ENCODE assay signal across 13 mouse cellular contexts in genomic region chr1:165864864-165865795, GRCm38 (mm10).
A peak's percentile ranks its signal among the peaks of the same experiment; 100 is the strongest.
DNase-seq lines count a peak whose midpoint lies in the region; ATAC-seq and TF ChIP-seq lines count a peak whose summit lies in the region.
"Had no signal": no experiment of that assay in that cellular context is flagged by ENCODE, and none has a peak within 500 bp of the region (broad histone marks: within the 10 kb centered on the region; RNA-seq: fewer than 3 reads in every experiment).

No protein-coding gene starts in this region.

- H3K36me3 ChIP-seq in hindbrain, embryonic 10.5 days, result peaks cover 24% of the 10 kb centered on the region
- peaks cover 9% of the 10 kb centered on the region; the same call in 1 of the 2 replicates for H3K36me3 ChIP-seq in hindbrain, postnatal 0 days (ENCODE audit: insufficient read depth, low read length)
- no peaks in the 10 kb centered on the region for H3K36me3 ChIP-seq in stomach, embryonic 15.5 days
- no peaks in the 10 kb centered on the region for H3K36me3 ChIP-seq in stomach, postnatal 0 days (ENCODE audit: control insufficient read depth, insufficient read depth, low read length)
- peaks cover 14% of the 10 kb centered on the region for H3K36me3 ChIP-seq in hindbrain, embryonic 14.5 days (replicated peaks; ENCODE audit: control insufficient read depth, insufficient read depth)
- H3K36me3 ChIP-seq: heart, embryonic 15.5 days had no signal

- peaks cover 17% of the 10 kb centered on the region for H3K4me1 ChIP-seq in hindbrain, embryonic 10.5 days (replicated peaks)
- H3K4me1 ChIP-seq in hindbrain, postnatal 0 days (ENCODE audit: insufficient read depth, low read length), result peaks cover 3% of the 10 kb centered on the region; the same call in 1 of the 2 replicates
- peaks cover 9% of the 10 kb centered on the region; the same call in 1 of the 2 replicates for H3K4me1 ChIP-seq in stomach, embryonic 15.5 days
- no peaks in the 10 kb centered on the region for H3K4me1 ChIP-seq in stomach, postnatal 0 days (replicated peaks; ENCODE audit: control insufficient read depth, insufficient read depth)
- peaks cover 8% of the 10 kb centered on the region for H3K4me1 ChIP-seq in hindbrain, embryonic 14.5 days (replicated peaks; ENCODE audit: control insufficient read depth, insufficient read depth, low read length)
- peaks cover 5% of the 10 kb centered on the region; the same call in 1 of the 2 replicates for H3K4me1 ChIP-seq in olfactory bulb, adult 2 months (ENCODE audit: control insufficient read depth, insufficient read depth, low read length)

- ATAC-seq in hindbrain, postnatal 0 days, result no peak
- no peak for ATAC-seq in stomach, embryonic 15.5 days (ENCODE audit: insufficient read depth, low FRiP score, low read depth)
- no peak for ATAC-seq in stomach, postnatal 0 days (ENCODE audit: low FRiP score, low TSS enrichment)
- no peak for ATAC-seq in hindbrain, embryonic 14.5 days (ENCODE audit: low FRiP score)
- ATAC-seq: liver, postnatal 0 days had no signal

- TF ChIP-seq CTCF in hindbrain, postnatal 0 days (IDR thresholded peaks at IDR 0.05; ENCODE audit: low read depth), result no peak
- no peak for TF ChIP-seq CTCF in stomach, postnatal 0 days (IDR thresholded peaks at IDR 0.05; ENCODE audit: low read depth)
- TF ChIP-seq CTCF in olfactory bulb, adult 2 months (IDR thresholded peaks at IDR 0.05; ENCODE audit: insufficient read depth, low read depth, low read length), result no peak

- 53% methylated on average over 14 of the region's 14 CpGs for WGBS in hindbrain, embryonic 10.5 days
- WGBS in hindbrain, postnatal 0 days, result 48% methylated on average over 14 of the region's 14 CpGs
- WGBS in stomach, embryonic 15.5 days, result 34% methylated on average over 14 of the region's 14 CpGs
- 32% methylated on average over 14 of the region's 14 CpGs for WGBS in stomach, postnatal 0 days
- WGBS in hindbrain, embryonic 14.5 days, result 42% methylated on average over 14 of the region's 14 CpGs
- 55% methylated on average over 14 of the region's 14 CpGs for WGBS in olfactory bulb, adult 2 months

- H3K27ac ChIP-seq in hindbrain, embryonic 10.5 days, result peak overlapping the region; percentile 31; the same call in 1 of the 2 replicates
- H3K27ac ChIP-seq in hindbrain, postnatal 0 days, result no peak overlapping the region
- peak overlapping the region; percentile 21; the same call in 1 of the 2 replicates for H3K27ac ChIP-seq in stomach, embryonic 15.5 days
- no peak overlapping the region for H3K27ac ChIP-seq in stomach, postnatal 0 days (replicated peaks)
- H3K27ac ChIP-seq in hindbrain, embryonic 14.5 days, result 0 out of 2 replicates have a peak overlapping the region, but pooled peaks have one; percentile 17
- H3K27ac ChIP-seq in olfactory bulb, adult 2 months (ENCODE audit: insufficient read depth, low read depth, low read length), result 0 out of 2 replicates have a peak overlapping the region, but pooled peaks have one; percentile 21
- H3K27ac ChIP-seq: heart, embryonic 15.5 days had no signal

- H3K27me3 ChIP-seq in hindbrain, embryonic 10.5 days (ENCODE audit: insufficient read depth, poor library complexity, severe bottlenecking), result no peaks in the 10 kb centered on the region
- no peaks in the 10 kb centered on the region for H3K27me3 ChIP-seq in hindbrain, postnatal 0 days (ENCODE audit: insufficient read depth, low read length)
- H3K27me3 ChIP-seq in stomach, embryonic 15.5 days (replicated peaks), result no peaks in the 10 kb centered on the region
- H3K27me3 ChIP-seq in stomach, postnatal 0 days (ENCODE audit: control insufficient read depth, insufficient read depth, low read length), result no peaks in the 10 kb centered on the region
- no peaks in the 10 kb centered on the region for H3K27me3 ChIP-seq in hindbrain, embryonic 14.5 days (ENCODE audit: control insufficient read depth, insufficient read depth, low read length)
- H3K27me3 ChIP-seq: heart, embryonic 15.5 days had no signal

- no peaks in the 10 kb centered on the region for H3K9me3 ChIP-seq in hindbrain, embryonic 10.5 days
- H3K9me3 ChIP-seq in hindbrain, postnatal 0 days (ENCODE audit: low read length), result no peaks in the 10 kb centered on the region
- no peaks in the 10 kb centered on the region for H3K9me3 ChIP-seq in stomach, embryonic 15.5 days
- no peaks in the 10 kb centered on the region for H3K9me3 ChIP-seq in stomach, postnatal 0 days (ENCODE audit: control insufficient read depth, low read length)
- no peaks in the 10 kb centered on the region for H3K9me3 ChIP-seq in hindbrain, embryonic 14.5 days (ENCODE audit: control insufficient read depth, low read length)
- H3K9me3 ChIP-seq: heart, embryonic 15.5 days had no signal

- TF ChIP-seq EP300 in stomach, postnatal 0 days (optimal IDR thresholded peaks at IDR 0.05), result no peak

- no peak for DNase-seq in hindbrain, embryonic 10.5 days (ENCODE audit: low spot score)
- no peak for DNase-seq in hindbrain, postnatal 0 days (ENCODE audit: low spot score)
- DNase-seq in stomach, postnatal 0 days (ENCODE audit: low spot score), result no peak
- no peak for DNase-seq in hindbrain, embryonic 14.5 days (ENCODE audit: low spot score)
- DNase-seq in layer of hippocampus, adult 18-20 months (ENCODE audit: low spot score in 2 of 2), result no peak
- DNase-seq in ovary, postnatal 10 days (ENCODE audit: low spot score), result no peak
- DNase-seq: adrenal gland, adult 8-10 months; cerebellum, adult 9-10 months; liver, postnatal 0 days; spleen, adult 18-20 months had no signal

- no peak overlapping the region for H3K9ac ChIP-seq in hindbrain, postnatal 0 days (replicated peaks; ENCODE audit: low read length)
- H3K9ac ChIP-seq in stomach, embryonic 15.5 days, result no peak overlapping the region
- no peak overlapping the region for H3K9ac ChIP-seq in stomach, postnatal 0 days (ENCODE audit: low read length)
- H3K9ac ChIP-seq in hindbrain, embryonic 14.5 days, result no peak overlapping the region
- H3K9ac ChIP-seq: heart, embryonic 15.5 days; liver, postnatal 0 days had no signal

- H3K4me2 ChIP-seq in hindbrain, postnatal 0 days (ENCODE audit: low read depth, low read length), result no peak overlapping the region
- no peak overlapping the region; the same call in 1 of the 2 replicates for H3K4me2 ChIP-seq in stomach, embryonic 15.5 days
- H3K4me2 ChIP-seq in stomach, postnatal 0 days (replicated peaks; ENCODE audit: low read depth), result no peak overlapping the region
- H3K4me2 ChIP-seq in hindbrain, embryonic 14.5 days (replicated peaks), result no peak overlapping the region
- H3K4me2 ChIP-seq: heart, embryonic 15.5 days had no signal

- no peak for TF ChIP-seq POLR2A in olfactory bulb, adult 2 months (IDR thresholded peaks at IDR 0.05; ENCODE audit: insufficient read depth, low read depth, low read length)

- H3K4me3 ChIP-seq in hindbrain, embryonic 10.5 days, result no peak overlapping the region
- H3K4me3 ChIP-seq in hindbrain, postnatal 0 days (ENCODE audit: low read length), result no peak overlapping the region
- no peak overlapping the region for H3K4me3 ChIP-seq in stomach, embryonic 15.5 days (replicated peaks)
- H3K4me3 ChIP-seq in stomach, postnatal 0 days (ENCODE audit: low read depth, low read length), result no peak overlapping the region
- no peak overlapping the region for H3K4me3 ChIP-seq in hindbrain, embryonic 14.5 days (replicated peaks; ENCODE audit: low read length)
- H3K4me3 ChIP-seq in olfactory bulb, adult 2 months (ENCODE audit: insufficient read depth, low read depth, low read length), result no peak overlapping the region
- H3K4me3 ChIP-seq: heart, embryonic 15.5 days had no signal

Comparison
In these comparisons a context has a peak if more than half of its experiments do, and no peak if none do; other contexts are left out.
1. H3K27ac ChIP-seq: peak in hindbrain, embryonic 10.5 days (single experiment), stomach, embryonic 15.5 days (single experiment), hindbrain, embryonic 14.5 days (single experiment) and olfactory bulb, adult 2 months (single experiment); none in hindbrain, postnatal 0 days (single experiment) and stomach, postnatal 0 days (single experiment).